Mouse (Mus musculus): ENCODE results near the gene Yipf7.

Yipf7 gene

DNA sequence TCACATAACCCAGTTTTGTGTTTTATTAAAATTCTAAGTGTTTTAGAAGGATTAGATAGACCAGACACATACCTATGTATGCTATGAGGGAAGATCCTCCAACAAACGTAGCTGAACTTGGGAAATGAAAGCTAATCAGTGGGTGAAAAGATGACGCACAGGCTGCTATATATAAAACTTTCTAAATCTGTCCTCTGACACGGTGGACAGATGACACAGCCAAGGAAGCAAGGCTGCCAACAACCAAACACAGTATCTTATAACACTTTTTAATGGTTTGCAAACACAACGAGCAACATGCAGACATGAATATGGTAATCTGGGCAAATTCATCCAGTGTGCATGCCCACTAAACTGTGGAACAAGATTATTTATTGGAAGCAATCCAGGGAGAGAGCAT, at the start of gene Yipf7:
Gene Yipf7 (minus strand): TSS at position 160 of the 400 bp plus-strand sequence.
- DNase-seq (ENCODE audit: low spot score) = no peak

DNA sequence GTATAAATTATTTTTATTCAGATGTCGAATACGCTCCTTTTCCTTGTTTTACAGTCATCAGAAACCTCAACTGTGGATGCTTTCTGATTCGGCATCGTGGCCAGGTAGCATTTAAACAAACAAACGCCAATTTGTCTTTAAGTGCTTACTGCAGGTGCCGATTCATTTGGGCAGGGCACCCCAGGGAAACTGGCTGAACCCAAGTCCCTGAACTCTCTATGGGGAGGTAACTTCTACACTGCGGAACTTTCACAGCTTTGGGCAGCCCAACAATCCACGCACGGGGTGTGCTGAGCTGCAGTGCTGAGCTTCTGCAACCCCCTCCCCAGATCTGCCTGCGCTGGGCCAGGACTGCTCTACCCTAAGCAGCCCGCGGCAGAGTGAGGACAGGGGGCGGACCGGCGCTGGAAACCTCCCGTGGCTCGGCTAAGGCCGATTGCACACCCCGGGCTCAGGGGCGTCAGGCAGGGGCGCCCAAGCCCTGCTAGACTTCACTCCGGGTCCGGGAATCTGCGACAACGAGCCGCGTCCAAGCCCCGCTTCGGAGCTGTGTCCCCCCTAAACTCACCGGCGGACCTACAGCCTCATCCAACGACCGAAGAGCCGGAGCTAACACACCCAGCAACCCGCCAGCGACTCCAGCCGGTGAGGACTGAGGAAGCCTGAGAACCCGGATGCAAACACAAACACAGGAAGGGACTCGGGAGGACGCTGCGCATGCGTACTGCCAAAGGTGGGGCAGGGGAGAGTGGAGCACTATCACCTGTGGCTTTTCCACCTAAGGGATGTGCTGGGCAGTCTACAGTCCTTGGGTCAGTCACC, 49.4 kb upstream of the Yipf7 start, which contains the start of gene Gnpda2:
Gene Gnpda2 (minus strand): TSS at position 701 of the 822 bp plus-strand sequence.
- DNase-seq (ENCODE audit: low spot score) = peak; percentile 61

DNA sequence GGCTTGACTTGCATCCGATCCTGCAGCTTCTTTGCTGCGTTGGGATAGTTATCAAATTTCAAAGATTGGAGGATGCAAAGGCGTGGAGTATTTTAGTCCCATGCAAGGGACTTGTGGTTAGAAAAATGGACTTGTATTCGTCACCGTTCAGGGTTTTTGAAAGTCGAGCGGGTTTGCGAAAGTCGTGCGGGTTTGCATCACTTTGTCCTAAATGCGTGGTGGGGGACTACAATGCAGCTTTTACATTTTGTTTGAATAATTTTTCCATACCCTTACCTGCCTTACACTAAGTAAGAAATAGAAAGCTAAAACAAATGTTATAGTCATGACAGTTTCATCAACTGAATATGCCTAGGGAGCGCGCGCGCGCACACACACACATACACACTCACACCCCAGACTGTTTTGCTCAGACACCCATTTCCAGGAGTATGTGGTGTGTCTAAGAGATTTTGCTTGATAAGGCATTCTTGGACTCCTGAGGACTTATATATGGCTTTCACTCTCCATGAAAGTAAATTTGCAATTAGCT, 15.0 kb upstream of the Yipf7 start:
- no peak for DNase-seq (ENCODE audit: low spot score)

DNA sequence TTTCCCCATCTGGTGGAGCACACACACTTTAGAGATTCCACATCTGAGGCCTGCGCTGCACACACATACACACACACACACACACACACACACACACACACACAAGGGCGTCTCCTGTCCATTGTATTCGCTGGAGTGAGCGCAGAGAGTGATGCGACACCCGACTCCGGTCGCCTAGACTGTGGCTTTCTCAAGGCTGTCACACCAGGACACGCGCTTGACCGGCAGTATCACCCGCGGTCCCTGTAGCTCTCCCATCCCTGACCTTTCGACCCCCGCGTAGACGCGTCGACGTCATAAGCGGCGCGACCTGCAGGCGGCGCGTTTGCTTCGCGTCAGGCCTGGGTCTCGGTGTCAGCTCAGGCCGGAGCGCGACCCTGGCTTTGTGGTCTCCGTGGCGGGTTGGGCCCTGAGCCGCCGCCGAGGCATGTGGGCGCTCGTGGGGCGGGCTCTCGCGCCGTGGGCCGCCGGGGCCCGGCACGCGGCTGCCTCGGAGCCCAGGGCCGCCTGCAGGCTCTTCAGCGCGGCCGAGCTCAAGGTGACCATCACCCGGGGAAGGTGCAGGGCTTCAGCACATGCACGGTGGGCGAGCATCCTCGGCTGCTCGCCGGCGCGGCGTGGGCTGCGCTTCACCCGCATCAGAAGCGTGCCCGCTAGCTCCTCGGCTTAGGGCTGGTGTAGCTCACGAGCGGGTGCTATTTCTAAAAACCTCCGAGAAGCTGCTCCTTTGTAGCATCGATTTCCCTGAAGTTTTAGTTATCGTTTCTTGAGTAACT, 14.4 kb upstream of the Yipf7 start, which contains the start of gene Guf1:
Gene Guf1 (plus strand): TSS at position 296 of the 776 bp plus-strand sequence.
- peak; percentile 89 for DNase-seq (ENCODE audit: low spot score)

DNA sequence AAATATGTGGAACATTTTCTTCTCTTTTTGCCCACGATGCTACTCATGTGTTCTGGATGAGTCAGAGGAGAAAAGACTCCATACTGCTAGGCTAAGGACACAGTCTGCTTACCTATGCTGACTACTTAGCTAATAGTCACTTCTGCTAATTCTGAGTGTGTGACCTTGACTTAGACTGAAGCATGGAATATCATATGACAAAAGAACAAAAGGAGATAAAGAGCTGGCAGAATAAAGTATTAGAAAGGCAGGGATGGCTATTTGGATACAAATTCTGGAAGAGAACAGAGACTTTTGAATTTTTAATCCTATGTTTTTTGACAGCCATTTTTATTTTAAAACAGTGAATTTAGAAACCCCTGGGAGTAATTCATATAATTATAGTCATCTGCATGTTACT, 768 bp downstream of the Yipf7 start:
- no peak for DNase-seq (ENCODE audit: low spot score)

DNA sequence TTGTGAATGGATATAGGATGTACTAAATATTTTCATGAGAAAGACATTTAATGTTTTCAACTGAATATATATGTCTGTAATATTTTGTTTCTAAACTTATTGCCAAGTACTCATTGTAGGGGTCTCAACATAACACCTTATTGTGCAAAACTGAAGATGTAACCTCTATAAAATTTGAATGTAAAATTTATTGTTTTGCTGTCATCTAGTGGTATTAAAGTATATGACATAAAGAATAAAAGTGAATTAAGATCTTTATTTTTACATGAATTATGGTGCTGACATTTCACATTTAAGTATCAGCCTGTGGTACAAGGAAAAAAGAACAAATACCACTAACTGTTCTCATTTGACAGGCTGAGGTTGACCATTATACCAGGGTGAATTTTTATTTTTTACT, 18.5 kb downstream of the Yipf7 start:
- DNase-seq (ENCODE audit: low spot score) = no peak

DNA sequence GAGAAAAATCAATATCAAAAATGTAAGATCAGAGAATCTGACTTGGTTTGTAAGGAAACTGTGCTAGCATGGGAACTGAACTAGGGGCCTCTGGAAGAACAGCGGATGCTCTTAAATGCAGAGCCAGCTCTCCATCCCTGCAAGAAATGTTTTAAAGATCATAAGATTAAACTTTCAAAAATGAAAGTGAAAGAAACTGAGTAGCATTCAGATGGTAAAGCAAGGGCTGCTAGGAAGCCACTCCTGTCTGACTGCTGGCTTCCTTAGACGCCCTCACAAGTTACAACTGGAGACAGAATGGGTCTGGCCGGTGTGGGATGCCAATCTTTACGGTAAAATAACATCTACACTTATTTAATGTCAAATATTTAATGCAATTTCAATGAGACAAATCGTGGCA, 20.4 kb downstream of the Yipf7 start:
- DNase-seq (ENCODE audit: low spot score) = no peak

DNA sequence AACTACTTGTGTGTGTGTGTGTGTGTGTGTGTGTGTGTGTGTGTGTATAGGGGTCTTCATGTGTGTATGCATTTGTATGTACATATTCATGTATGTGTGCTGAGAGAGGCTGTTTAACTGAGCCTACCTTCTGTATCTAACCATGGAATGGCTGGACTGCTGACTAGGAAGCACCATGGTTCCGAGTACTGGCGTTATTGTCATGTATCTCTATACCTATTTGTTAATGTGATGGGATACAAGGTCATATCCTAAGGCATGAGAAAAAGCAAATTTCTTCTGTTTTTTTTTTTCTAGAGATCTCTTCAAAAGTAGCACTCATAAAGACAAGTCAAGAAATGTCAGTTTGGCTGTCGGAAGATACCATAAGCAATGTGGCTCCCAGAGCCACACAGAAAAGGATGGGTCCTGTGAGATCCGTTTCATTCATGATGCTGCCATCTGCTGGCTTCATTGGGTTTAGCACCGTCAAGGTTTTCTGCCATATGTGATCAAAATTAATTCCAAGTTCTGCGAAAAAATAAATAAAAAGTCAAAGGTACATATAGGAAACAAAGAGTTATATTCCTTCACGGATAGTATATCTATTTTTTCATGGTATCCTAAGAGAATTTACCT, 21.7 kb downstream of the Yipf7 start:
- peak; percentile 43 for DNase-seq (ENCODE audit: low spot score)

DNA sequence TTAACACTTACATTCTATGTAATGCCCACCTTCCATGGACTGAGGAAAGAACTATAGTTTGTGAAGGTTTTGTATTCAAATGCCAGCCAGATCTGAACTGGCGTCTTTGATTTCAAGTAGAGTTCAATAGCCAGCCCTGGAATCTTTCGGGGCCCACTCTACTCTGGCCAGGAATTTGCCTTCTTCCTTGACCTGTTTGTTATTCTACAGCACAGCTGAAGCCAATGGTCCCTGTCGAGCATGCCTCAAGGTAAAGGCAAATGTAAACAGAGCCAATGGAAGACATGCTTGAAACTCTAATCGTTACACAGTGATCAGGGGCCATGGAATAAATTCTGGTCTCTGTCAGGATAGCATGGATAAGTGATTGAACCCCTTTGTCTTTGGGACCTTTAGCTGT, 30.2 kb downstream of the Yipf7 start:
- no peak for DNase-seq (ENCODE audit: low spot score)

DNA sequence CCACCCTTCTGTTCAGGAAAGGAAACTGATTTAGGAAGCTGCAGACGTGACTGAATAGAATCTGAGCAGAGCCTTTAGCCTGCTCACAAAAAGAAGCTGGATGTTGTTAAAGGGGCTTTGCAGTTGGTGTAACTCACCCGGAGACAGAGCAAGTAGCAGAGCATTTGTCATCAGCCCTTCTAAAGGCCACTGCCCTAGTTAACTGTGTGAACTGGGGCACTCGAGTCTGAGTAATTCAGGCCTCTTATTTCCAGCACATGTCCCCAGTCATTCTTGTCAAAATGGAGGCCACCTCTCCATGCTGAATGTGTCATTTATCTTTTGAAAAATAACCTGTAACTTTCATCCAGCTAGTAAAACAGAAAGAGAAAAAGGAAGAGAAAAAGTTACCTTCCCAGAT, 30.8 kb downstream of the Yipf7 start:
- DNase-seq (ENCODE audit: low spot score) = no peak

DNA sequence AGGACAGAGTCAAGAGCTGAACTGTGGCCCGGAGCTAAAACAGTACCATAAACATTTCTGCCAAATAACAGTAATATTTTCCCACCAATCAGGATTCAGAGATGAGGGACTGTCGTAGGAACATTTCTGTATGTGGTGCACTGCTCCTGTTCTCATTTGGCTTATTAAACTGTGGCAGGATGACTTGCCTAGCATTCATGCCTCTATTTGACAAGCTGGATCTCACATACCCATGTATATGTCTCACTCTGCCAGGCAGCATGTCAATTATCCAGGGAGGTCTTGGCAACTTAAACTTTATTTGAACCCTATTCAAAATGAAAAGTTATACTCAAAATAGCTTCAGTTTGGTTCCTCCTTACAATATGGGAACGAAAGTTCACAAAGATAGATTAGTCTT, 35.4 kb downstream of the Yipf7 start:
- DNase-seq (ENCODE audit: low spot score) = no peak

DNA sequence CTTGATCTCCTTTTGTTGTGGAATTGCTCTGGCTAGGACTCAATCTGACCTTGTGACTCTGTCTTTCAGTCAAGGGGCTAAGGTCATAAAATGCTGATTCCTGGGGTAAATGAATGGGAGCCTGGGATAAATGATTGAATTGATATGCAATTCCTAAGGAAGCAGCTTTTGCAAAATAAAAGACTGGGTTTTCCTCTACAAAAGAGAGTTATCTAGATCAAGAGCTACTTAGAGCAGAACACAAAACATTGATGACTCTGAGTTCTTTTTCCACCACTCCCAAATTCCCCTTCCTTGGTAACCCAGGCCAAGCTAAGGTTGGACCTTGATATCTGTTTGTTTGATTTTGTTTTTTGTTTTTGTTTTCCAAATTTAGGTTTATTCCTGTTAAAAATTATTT, 53.4 kb downstream of the Yipf7 start:
- DNase-seq (ENCODE audit: low spot score) = no peak

DNA sequence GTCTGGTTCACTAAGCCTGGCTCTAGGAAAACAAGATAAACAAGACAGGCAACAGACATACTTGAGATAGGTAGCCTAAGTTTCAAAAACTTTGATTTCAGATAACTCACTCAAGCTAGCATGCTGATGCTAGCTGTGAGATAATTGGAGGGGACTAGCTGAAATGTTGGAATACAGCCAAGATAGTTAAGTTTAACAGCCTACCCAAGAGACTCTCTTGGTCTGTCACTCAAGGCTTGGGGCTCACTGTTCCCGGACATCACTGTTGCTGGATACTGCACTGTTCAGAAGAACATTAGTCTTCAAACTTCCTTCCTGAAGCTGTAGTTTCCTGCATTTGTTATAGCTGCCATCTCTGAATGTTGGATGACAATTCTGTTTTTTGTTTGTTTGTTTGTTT, 74.9 kb downstream of the Yipf7 start:
- DNase-seq (ENCODE audit: low spot score) = no peak
